Mouse (Mus musculus) lung, postnatal 25 days (tissue): ENCODE results near the gene 1700028K03Rik.

Experiments used
- DNase-seq: peaks from one replicate; pipeline ENCODE4 v3.0.0; 2022; ENCODE audit warnings: low spot score

1700028K03Rik gene

GRCm38 (mm10) chr5:107545927-107546326 is 11.4 kb downstream of the 1700028K03Rik start:
- peak; percentile 16 for DNase-seq

- DNase-seq, result no peak
Observed at GRCm38 (mm10) chr5:107547955-107548354, 13.4 kb downstream of the 1700028K03Rik start.

- DNase-seq, result no peak
Observed at GRCm38 (mm10) chr5:107548444-107548843, 13.9 kb downstream of the 1700028K03Rik start.

- DNase-seq, result no peak
Observed at GRCm38 (mm10) chr5:107554336-107554735, 19.8 kb downstream of the 1700028K03Rik start.

GRCm38 (mm10) chr5:107556969-107557368 is 22.5 kb downstream of the 1700028K03Rik start:
- no peak for DNase-seq

- no peak for DNase-seq
Observed at GRCm38 (mm10) chr5:107569148-107569547, 34.6 kb downstream of the 1700028K03Rik start.

GRCm38 (mm10) chr5:107597301-107598077 is 63.0 kb downstream of the 1700028K03Rik start, which contains the start of the genes Rpap2 and Glmn:
Gene Rpap2, plus strand, starts transcription at chr5:107597373.
Gene Glmn, minus strand, starts transcription at chr5:107597888.
- DNase-seq, result peak; percentile 86

- no peak for DNase-seq
Observed at GRCm38 (mm10) chr5:107598380-107598779, 63.9 kb downstream of the 1700028K03Rik start.
